Mouse (Mus musculus) lung, postnatal 0 days (tissue): ENCODE measurements around the gene Aagab.

Experiments used
- CTCF ChIP-seq: IDR thresholded peaks from 2 replicates; pipeline ENCODE4 v1.5.1; 2016; ENCODE audit warnings: antibody characterized with exemption, mild to moderate bottlenecking
- EP300 ChIP-seq: IDR thresholded peaks from 2 replicates; pipeline ENCODE4 v1.6.1; 2016; ENCODE audit warnings: antibody characterized with exemption, mild to moderate bottlenecking, control low read depth

DNA sequence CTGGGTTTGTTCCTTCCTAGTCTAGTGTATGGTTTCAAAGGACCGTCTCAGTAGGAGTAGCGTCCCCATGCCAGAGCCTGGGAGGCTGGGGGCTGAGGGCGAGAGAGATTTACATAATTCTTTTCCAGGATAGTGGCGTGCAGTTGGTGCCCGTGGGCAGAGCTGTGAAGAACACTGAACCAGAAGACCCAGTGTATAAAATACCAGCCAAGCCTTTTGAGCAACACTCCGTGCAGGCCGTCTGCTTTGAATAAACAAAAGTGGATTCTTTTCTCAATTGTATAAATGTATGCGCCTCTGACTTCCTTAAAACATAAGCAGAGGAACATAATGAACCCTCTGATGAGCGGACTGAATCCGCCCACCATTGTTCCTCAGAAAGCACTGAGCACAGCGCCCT is 30.5 kb downstream of the Aagab start:
- TF ChIP-seq CTCF = peak; percentile 48
- TF ChIP-seq EP300 = peak; percentile 74
